Mouse (Mus musculus): ENCODE measurements around the gene Nos2.

- no peak for TF ChIP-seq CTCF (IDR thresholded peaks at IDR 0.05; ENCODE audit: low read depth)
- no peak for TF ChIP-seq EP300 (IDR thresholded peaks at IDR 0.05; ENCODE audit: low read depth)
Observed at GRCm38 (mm10) chr11:78943083-78943482, 22.5 kb downstream of the Nos2 start.

Data from liver, embryonic 14.5 days (tissue).